In the genomic region with DNA sequence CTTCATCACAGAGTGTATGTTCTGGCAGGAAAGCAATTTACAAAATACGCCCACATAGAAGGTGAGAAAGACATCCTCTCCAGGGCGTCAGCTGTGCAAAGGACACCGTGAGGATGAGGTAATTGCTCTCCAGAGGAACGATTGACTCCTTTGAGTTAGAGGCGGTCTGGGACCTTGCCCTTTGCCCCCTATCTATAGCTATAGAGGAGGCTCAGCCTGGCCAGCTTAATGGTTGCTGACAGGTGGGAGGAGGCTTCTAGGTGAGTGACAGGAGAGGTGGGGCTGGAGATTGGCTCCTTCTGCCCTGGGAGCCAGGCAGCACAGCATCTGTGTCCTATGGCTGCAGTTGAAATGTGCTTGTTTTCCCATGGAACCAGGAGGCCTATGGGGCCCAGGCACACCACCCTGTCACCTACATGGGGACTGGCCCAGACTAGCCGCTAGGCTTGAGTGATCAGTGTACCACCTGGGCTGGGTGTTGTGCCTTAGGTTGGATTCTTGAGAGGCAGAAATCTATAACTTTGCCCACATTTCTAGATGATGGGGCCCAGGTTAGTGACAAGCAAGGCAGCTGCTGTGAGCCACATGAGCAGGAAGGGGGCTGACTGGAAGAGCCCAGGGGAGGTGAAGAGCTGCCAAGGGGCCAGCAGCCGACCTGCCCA, we compare ENCODE assay signal across 13 mouse cellular contexts.
DNase-seq lines count a peak whose midpoint lies in the region; ATAC-seq lines count a peak whose summit lies in the region.
"Had no signal": no experiment of that assay in that cellular context is flagged by ENCODE, and none has a peak within 500 bp of the region (broad histone marks: within the 10 kb centered on the region; RNA-seq: fewer than 3 reads in every experiment).

No protein-coding gene starts in this region.

- 32% methylated on average over 7 of the region's 7 CpGs for WGBS in forebrain, embryonic 12.5 days
- 33% methylated on average over 7 of the region's 7 CpGs for WGBS in forebrain, embryonic 15.5 days
- WGBS in intestine, embryonic 15.5 days = 37% methylated on average over 7 of the region's 7 CpGs

- peak; percentile 69; the same call in 1 of the 2 replicates for ATAC-seq in forebrain, embryonic 12.5 days (ENCODE audit: low FRiP score)
- no peak for ATAC-seq in forebrain, embryonic 15.5 days (replicated peaks)
- ATAC-seq in intestine, embryonic 15.5 days = peak; percentile 97
- ATAC-seq in megakaryocyte-erythroid progenitor cell, adult 5-6 weeks (replicated peaks; ENCODE audit: low FRiP score, low TSS enrichment, poor library complexity, severe bottlenecking) = no peak
- ATAC-seq: forebrain, embryonic 14.5 days had no signal

- no peaks in the 10 kb centered on the region for H3K36me3 ChIP-seq in forebrain, embryonic 12.5 days (replicated peaks)
- no peaks in the 10 kb centered on the region for H3K36me3 ChIP-seq in forebrain, embryonic 15.5 days
- H3K36me3 ChIP-seq in intestine, embryonic 15.5 days = no peaks in the 10 kb centered on the region
- H3K36me3 ChIP-seq: neural tube, embryonic 15.5 days had no signal

- peak; percentile 35 for DNase-seq in testis, postnatal 10 days (ENCODE audit: low spot score)
- DNase-seq in testis, postnatal 14 days (ENCODE audit: low spot score) = no peak
- DNase-seq in right cerebral cortex, postnatal 4 days = no peak
- DNase-seq in layer of hippocampus, adult 9-11 months = no peak
- DNase-seq: lung, postnatal 10 days; right cerebral cortex, postnatal 25 days had no signal

- no peak overlapping the region for H3K27ac ChIP-seq in forebrain, embryonic 12.5 days
- H3K27ac ChIP-seq in forebrain, embryonic 15.5 days (replicated peaks) = no peak overlapping the region
- H3K27ac ChIP-seq in intestine, embryonic 15.5 days = no peak overlapping the region
- H3K27ac ChIP-seq: neural tube, embryonic 15.5 days had no signal

- H3K27me3 ChIP-seq in forebrain, embryonic 12.5 days = no peaks in the 10 kb centered on the region
- no peaks in the 10 kb centered on the region for H3K27me3 ChIP-seq in forebrain, embryonic 15.5 days
- H3K27me3 ChIP-seq in intestine, embryonic 15.5 days (replicated peaks) = no peaks in the 10 kb centered on the region
- H3K27me3 ChIP-seq: neural tube, embryonic 15.5 days had no signal

- no peak overlapping the region for H3K9ac ChIP-seq in forebrain, embryonic 12.5 days
- no peak overlapping the region for H3K9ac ChIP-seq in forebrain, embryonic 15.5 days (replicated peaks)
- H3K9ac ChIP-seq in intestine, embryonic 15.5 days = no peak overlapping the region
- H3K9ac ChIP-seq: neural tube, embryonic 15.5 days had no signal

- no peaks in the 10 kb centered on the region for H3K9me3 ChIP-seq in forebrain, embryonic 12.5 days
- H3K9me3 ChIP-seq in forebrain, embryonic 15.5 days = no peaks in the 10 kb centered on the region
- no peaks in the 10 kb centered on the region for H3K9me3 ChIP-seq in intestine, embryonic 15.5 days
- H3K9me3 ChIP-seq: neural tube, embryonic 15.5 days had no signal

- H3K4me2 ChIP-seq in forebrain, embryonic 12.5 days = no peak overlapping the region
- no peak overlapping the region for H3K4me2 ChIP-seq in forebrain, embryonic 15.5 days (replicated peaks)
- no peak overlapping the region for H3K4me2 ChIP-seq in intestine, embryonic 15.5 days (replicated peaks)
- H3K4me2 ChIP-seq: liver, embryonic 11.5 days; neural tube, embryonic 15.5 days had no signal

- no peak overlapping the region for H3K4me3 ChIP-seq in forebrain, embryonic 12.5 days (replicated peaks)
- no peak overlapping the region for H3K4me3 ChIP-seq in forebrain, embryonic 15.5 days
- no peak overlapping the region for H3K4me3 ChIP-seq in intestine, embryonic 15.5 days (replicated peaks)
- H3K4me3 ChIP-seq: neural tube, embryonic 15.5 days had no signal

- H3K4me1 ChIP-seq in forebrain, embryonic 12.5 days = peaks cover 6% of the 10 kb centered on the region; the same call in 1 of the 2 replicates
- no peaks in the 10 kb centered on the region for H3K4me1 ChIP-seq in forebrain, embryonic 15.5 days
- H3K4me1 ChIP-seq in intestine, embryonic 15.5 days (replicated peaks) = 0 out of 2 replicates have a peak, but pooled peaks cover 4% of the 10 kb centered on the region
- H3K4me1 ChIP-seq: neural tube, embryonic 15.5 days had no signal

Comparison
In these comparisons a context has a peak if more than half of its experiments do, and no peak if none do; other contexts are left out.
1. ATAC-seq: peak in forebrain, embryonic 12.5 days (single experiment) and intestine, embryonic 15.5 days (single experiment); none in forebrain, embryonic 15.5 days (single experiment) and megakaryocyte-erythroid progenitor cell, adult 5-6 weeks (single experiment).